Mouse (Mus musculus) adrenal gland, adult 10 weeks (tissue): ENCODE measurements around the gene Vti1b. TPM values are rescaled to one million over a fixed set of nuclear protein-coding genes. Genes with fewer than 3 reads are reported as not detected.

ENCODE experiments used
- polyA plus RNA-seq: library from polyadenylated mRNA; stranded (reverse); fragments of 350-450 nt; fragmentation: Illumina TruSeq; extraction: RNeasy Lipid Tissue Mini Kit (QIAGEN cat#74804); gene quantifications from one replicate; pipeline ENCODE4 v1.2.3, GENCODE M21; 2014; ENCODE audit warnings: low read depth, low replicate concordance

Gene Vti1b
- polyA plus RNA-seq: 126 TPM

GRCm38 (mm10) chr12:79172019-79172941, at the start of gene Vti1b:
TSS of gene Vti1b (minus strand) at chr12:79172667.

GRCm38 (mm10) chr12:79208703-79209464, 36.4 kb upstream of the Vti1b start, which contains the start of gene Rdh12:
TSS of gene Rdh12 (plus strand) at chr12:79208914.

GRCm38 (mm10) chr12:79192193-79192592, 19.7 kb upstream of the Vti1b start, which contains the start of gene Rdh11:
TSS of gene Rdh11 (minus strand) at chr12:79192293.

GRCm38 (mm10) chr12:79130299-79131177, 41.9 kb downstream of the Vti1b start, which contains the start of gene Arg2:
TSS of gene Arg2 (plus strand) at chr12:79130777.

Other genes with a start within 250 kb of the Vti1b start
- gene Tmem229b, start 165.0 kb downstream of the Vti1b start, polyA plus RNA-seq: 2.2 TPM
- 3.1 TPM for gene Plekhh1, start 143.5 kb downstream of the Vti1b start, polyA plus RNA-seq
- gene Pigh, start 83.0 kb downstream of the Vti1b start, polyA plus RNA-seq: 28.5 TPM
- gene Arg2, start 41.9 kb downstream of the Vti1b start, polyA plus RNA-seq: not detected
- 43.8 TPM for gene Rdh11, start 19.6 kb upstream of the Vti1b start, polyA plus RNA-seq
- gene Rdh12, start 36.2 kb upstream of the Vti1b start, polyA plus RNA-seq: 1.2 TPM
- 9.9 TPM for gene Zfyve26, start 123.6 kb upstream of the Vti1b start, polyA plus RNA-seq
- gene Rad51b, start 124.6 kb upstream of the Vti1b start, polyA plus RNA-seq: 0.29 TPM